Mouse (Mus musculus) heart, embryonic 11.5 days (tissue): ENCODE measurements around the gene Phf13. TPM values are rescaled to one million over a fixed set of nuclear protein-coding genes. Genes with fewer than 3 reads are reported as not detected.

Experiments used
- ATAC-seq: fragments of 200-750 bp; cut with Nextera tagmentation; replicated peaks from 2 replicates; pipeline ENCODE4 v1.8.0; 2017; ENCODE audit warnings: moderate library complexity; ENCODE audit not compliant: insufficient number of reproducible peaks, low FRiP score, low TSS enrichment
- H3K27ac ChIP-seq: fragments of 300-500 bp; sonication (generic); 2 replicates; pipeline ENCODE4 v1.5.1; 2014; ENCODE audit warnings: mild to moderate bottlenecking, low read depth, low read length
- H3K27me3 ChIP-seq: fragments of 300-500 bp; sonication (generic); 2 replicates; pipeline ENCODE4 v1.6.1; 2014; ENCODE audit warnings: mild to moderate bottlenecking, low read length, mixed read lengths; ENCODE audit not compliant: control insufficient read depth, insufficient read depth
- H3K36me3 ChIP-seq: fragments of 300-500 bp; sonication (generic); 2 replicates; pipeline ENCODE4 v1.6.1; 2014; ENCODE audit warnings: mild to moderate bottlenecking, low read length, moderate library complexity, mixed read lengths; ENCODE audit not compliant: control insufficient read depth, insufficient read depth
- H3K4me1 ChIP-seq: fragments of 300-500 bp; sonication (generic); 2 replicates; pipeline ENCODE4 v1.6.1; 2014; ENCODE audit warnings: low read length; ENCODE audit not compliant: control insufficient read depth, insufficient read depth
- H3K4me2 ChIP-seq: fragments of 300-500 bp; sonication (generic); 2 replicates; pipeline ENCODE4 v1.6.1; 2014; ENCODE audit warnings: mild to moderate bottlenecking, moderate library complexity
- H3K4me3 ChIP-seq: fragments of 300-500 bp; sonication (generic); 2 replicates; pipeline ENCODE4 v1.5.1; 2014; ENCODE audit warnings: low read depth, low read length
- H3K9ac ChIP-seq: fragments of 300-500 bp; sonication (generic); 2 replicates; pipeline ENCODE4 v1.6.1; 2014; ENCODE audit warnings: mild to moderate bottlenecking, low read depth, low read length, moderate library complexity
- H3K9me3 ChIP-seq: fragments of 300-500 bp; sonication (generic); replicated peaks from 2 replicates; pipeline ENCODE4 v1.6.1; 2016; ENCODE audit warnings: low read length; ENCODE audit not compliant: control insufficient read depth
- WGBS: fragments of 180-500 bp; shearing (Covaris S2); extraction: QIAGEN DNeasy Blood & Tissue Kit; methylation state at CpG from one replicate; pipeline ENCODE4 v1.1.7; 2014; ENCODE audit not compliant: insufficient replicate concordance; 5-methylcytosine and 5-hydroxymethylcytosine counted together
- polyA plus RNA-seq: library from polyadenylated mRNA; unstranded; fragments of >200 nt; fragmentation: Nextera tagmentation; extraction: Ambion mirVana; gene quantifications from 2 replicates; pipeline ENCODE4 v1.2.1, GENCODE M21; 2014

Gene Phf13
- polyA plus RNA-seq, 1 experiment from 2014 or later: 14.3 TPM

DNA sequence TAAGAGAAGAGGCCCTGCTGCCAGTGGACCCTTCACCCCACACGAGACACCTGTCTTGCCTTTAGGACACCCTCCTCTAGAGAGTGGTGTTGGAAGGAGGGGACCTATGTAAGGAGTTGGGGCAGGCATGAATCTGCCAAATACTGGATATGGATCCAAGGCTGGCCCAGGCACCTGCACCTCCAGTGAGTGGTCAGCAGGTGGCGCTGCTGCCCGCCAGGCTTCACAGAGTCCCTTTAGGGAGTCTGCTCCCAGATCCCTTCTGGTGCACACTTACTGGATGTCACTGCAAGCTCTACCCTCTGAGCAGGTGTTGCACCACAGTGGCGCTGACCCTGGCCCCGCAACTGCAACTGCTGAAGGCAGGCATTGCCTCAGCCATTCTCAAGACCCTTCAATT lies 14.7 kb downstream of the Phf13 start:
- no peaks in the 10 kb centered on the region for H3K9me3 ChIP-seq
- WGBS: 14% methylated on average over 5 of the region's 5 CpGs
- H3K27ac ChIP-seq: no peak overlapping the region
- no peak overlapping the region for H3K4me2 ChIP-seq
- peak; percentile 27; the same call in 1 of the 2 replicates for ATAC-seq
- no peak overlapping the region for H3K9ac ChIP-seq
- H3K27me3 ChIP-seq: no peaks in the 10 kb centered on the region
- no peak overlapping the region for H3K4me3 ChIP-seq
- H3K36me3 ChIP-seq: peaks cover 12% of the 10 kb centered on the region
- H3K4me1 ChIP-seq: peaks cover 10% of the 10 kb centered on the region

DNA sequence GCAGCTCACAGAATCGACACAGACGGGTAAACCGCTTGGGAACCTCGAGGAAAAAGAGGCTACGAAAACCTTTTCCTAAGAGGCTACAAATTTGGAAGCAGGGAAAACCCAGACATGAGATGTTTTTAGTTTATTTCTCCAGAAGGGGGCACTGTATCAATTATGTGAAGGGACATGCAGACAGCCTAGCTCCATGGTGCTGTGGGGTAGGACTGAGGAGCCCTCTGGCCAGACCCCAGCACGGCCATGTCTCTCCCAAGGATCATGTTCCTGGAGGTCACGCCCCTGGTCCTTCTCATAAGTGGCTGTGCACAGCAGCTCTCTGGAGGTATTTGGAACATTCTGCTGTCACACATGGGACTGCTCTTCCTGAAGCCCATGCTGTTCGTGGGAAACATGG lies 15.4 kb downstream of the Phf13 start:
- no peaks in the 10 kb centered on the region for H3K27me3 ChIP-seq
- no peak overlapping the region for H3K4me2 ChIP-seq
- H3K27ac ChIP-seq: no peak overlapping the region
- peaks cover 12% of the 10 kb centered on the region for H3K36me3 ChIP-seq
- peaks cover 7% of the 10 kb centered on the region for H3K4me1 ChIP-seq
- no peak for ATAC-seq
- no peaks in the 10 kb centered on the region for H3K9me3 ChIP-seq
- no peak overlapping the region for H3K4me3 ChIP-seq
- no peak overlapping the region for H3K9ac ChIP-seq
- WGBS: 82% methylated on average over 8 of the region's 8 CpGs

DNA sequence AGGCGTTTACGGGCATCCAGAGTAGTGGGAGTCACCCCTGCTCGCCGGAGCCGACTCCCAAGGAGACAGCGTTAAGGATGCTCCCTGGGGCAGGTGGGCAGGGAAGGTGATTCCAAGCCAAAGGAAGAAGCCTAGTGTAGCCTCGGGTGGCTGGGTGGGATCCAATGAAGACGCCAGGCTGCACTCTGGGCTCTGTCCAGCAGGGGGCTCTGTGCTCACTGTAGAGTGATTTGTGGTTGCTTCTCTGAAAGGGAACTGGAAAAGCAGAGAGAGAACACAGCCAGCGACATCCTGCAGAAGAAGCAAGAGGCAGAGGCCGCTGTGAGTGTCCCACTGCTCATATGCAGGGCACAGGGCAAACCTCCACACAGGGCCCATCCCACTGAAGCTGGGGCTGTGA lies 18.3 kb downstream of the Phf13 start:
- Histone ChIP-seq H3K4me2 (no peak overlapping the region), H3K27me3 (no peaks in the 10 kb centered on the region), H3K4me3 (no peak overlapping the region), H3K9me3 (no peaks in the 10 kb centered on the region), H3K36me3 (peaks cover 35% of the 10 kb centered on the region), H3K27ac (no peak overlapping the region), H3K4me1 (peaks cover 2% of the 10 kb centered on the region; the same call in 1 of the 2 replicates), H3K9ac (no peak overlapping the region)
- 48% methylated on average over 10 of the region's 10 CpGs for WGBS
- ATAC-seq: no peak

DNA sequence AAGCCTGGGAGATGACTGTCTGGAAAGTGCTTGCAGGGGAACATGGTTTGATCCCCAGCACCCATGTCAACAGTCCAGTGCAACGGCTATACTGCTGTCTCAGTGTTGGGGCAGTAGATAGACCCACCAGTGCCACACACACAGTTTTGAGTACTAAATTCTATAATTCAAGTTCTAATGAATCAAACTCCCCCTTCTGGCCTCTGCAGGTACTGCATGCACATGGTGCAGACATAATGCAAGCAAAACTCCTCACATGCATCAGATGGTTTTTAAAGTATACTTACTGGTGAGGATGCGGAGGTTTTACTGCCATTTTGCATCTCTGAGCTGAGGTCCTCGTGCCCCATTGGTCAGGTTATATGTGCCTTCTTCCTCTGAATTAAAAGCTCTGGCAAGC lies 20.6 kb downstream of the Phf13 start:
- WGBS: 89% methylated on average over 3 of the region's 3 CpGs
- H3K4me3 ChIP-seq: no peak overlapping the region
- no peak overlapping the region for H3K27ac ChIP-seq
- ATAC-seq: no peak
- H3K9me3 ChIP-seq: no peaks in the 10 kb centered on the region
- no peak overlapping the region for H3K4me2 ChIP-seq
- H3K9ac ChIP-seq: no peak overlapping the region
- H3K4me1 ChIP-seq: peaks cover 7% of the 10 kb centered on the region
- H3K36me3 ChIP-seq: peaks cover 38% of the 10 kb centered on the region
- H3K27me3 ChIP-seq: no peaks in the 10 kb centered on the region

DNA sequence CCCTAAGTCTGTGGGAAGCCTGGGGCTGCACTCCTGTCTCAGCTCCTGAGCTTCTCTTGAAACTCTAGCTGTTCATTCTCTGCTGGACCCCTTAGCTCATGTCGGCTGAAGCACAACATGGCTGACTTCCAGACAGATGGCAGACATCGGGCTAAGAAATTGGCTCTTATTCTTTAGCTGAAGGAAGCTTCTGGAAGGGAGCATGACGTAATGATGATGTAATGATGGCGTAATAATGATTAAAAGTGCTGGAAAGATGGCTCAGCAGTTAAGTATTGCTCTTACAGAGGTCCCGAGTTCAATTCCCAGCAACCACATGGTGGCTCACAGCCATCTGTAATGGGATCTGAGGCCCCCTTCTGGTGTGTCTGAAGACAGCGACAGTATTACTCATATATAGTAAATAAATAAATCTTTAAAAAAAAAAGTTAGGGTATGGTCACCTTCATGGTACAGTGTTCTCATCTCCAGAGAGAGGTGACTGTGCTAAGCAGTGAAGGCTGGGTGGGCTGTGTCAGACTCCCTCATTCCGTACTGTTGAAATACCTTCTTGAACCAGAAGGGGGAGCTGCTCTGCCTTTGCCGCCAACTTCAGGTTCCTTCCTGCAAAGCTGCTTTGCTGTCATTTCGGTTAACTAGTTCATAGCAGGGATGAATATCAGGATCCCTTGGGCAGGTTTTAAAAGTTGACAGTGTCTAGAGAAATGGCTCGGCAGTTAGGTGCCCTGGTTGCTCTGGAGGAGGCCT lies 23.7 kb downstream of the Phf13 start:
- Histone ChIP-seq H3K36me3 (peaks cover 39% of the 10 kb centered on the region), H3K4me3 (no peak overlapping the region), H3K4me2 (no peak overlapping the region), H3K9ac (no peak overlapping the region), H3K9me3 (no peaks in the 10 kb centered on the region), H3K27ac (no peak overlapping the region), H3K4me1 (peaks cover 4% of the 10 kb centered on the region; the same call in 1 of the 2 replicates), H3K27me3 (no peaks in the 10 kb centered on the region)
- WGBS: 73% methylated on average over 10 of the region's 10 CpGs
- no peak for ATAC-seq

DNA sequence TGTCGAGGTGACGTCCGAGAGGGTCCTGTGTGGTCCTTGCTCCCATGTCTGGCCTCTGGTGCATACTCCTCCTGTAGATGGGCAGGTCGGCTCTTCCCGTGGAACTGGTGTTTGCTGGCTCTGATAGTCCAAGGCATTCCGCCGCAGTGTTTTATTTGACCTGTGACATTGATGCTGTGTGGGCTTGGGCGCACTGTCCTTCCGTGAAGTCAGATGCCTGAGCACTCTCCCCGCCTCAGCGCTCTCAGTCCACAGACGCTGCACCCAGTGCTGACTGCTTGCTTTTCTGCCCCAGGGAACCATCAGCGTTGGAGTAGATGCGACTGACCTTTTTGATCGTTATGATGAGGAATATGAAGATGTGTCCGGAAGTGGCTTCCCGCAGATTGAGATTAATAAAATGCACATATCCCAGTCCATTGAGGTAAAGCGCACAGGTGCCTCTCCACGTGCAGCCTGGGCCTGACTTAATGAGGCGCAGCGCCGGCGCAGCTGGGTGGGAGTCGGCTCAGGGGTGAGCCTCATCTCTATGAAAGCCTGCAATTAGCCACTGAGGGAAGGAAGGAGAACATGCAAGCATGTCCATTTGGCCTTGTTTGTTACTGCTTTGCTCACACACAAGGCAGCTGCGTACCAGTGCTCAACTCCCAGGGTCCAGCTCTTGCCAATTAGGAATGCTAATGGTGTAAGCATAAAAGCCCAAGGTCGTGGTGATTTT lies 27.7 kb downstream of the Phf13 start:
- H3K9me3 ChIP-seq: no peaks in the 10 kb centered on the region
- no peak for ATAC-seq
- H3K4me1 ChIP-seq: peaks cover 4% of the 10 kb centered on the region; the same call in 1 of the 2 replicates
- no peak overlapping the region for H3K4me2 ChIP-seq
- no peaks in the 10 kb centered on the region for H3K27me3 ChIP-seq
- no peak overlapping the region for H3K27ac ChIP-seq
- WGBS: 92% methylated on average over 26 of the region's 26 CpGs
- H3K4me3 ChIP-seq: no peak overlapping the region
- no peak overlapping the region for H3K9ac ChIP-seq
- peaks cover 25% of the 10 kb centered on the region for H3K36me3 ChIP-seq

DNA sequence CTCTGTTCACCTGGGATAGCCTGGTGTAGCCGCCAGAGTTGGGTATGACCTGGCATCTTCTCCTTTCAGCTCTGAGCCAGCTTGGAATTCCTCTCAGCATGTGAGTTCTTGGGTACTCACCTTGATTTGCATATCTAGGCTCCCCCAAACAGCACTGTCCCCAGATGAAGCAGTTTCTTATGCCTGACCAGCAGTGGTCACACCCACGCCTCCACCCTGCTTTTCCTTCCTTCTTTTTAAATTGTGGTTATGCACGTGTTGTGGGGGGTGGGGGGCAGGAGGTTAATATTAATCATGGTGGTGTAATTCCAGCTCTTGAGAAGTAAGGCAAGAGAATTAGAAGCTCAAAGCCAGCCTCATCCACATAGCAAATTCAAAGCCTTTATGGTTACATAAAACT lies 33.2 kb downstream of the Phf13 start:
- 0 out of 2 replicates have a peak overlapping the region, but pooled peaks have one; percentile 24 for H3K27ac ChIP-seq
- H3K27me3 ChIP-seq: no peaks in the 10 kb centered on the region
- no peak overlapping the region for H3K4me2 ChIP-seq
- H3K4me1 ChIP-seq: no peaks in the 10 kb centered on the region
- H3K9ac ChIP-seq: no peak overlapping the region
- 72% methylated on average over 3 of the region's 3 CpGs for WGBS
- peaks cover 23% of the 10 kb centered on the region for H3K36me3 ChIP-seq
- no peaks in the 10 kb centered on the region for H3K9me3 ChIP-seq
- ATAC-seq: no peak
- H3K4me3 ChIP-seq: no peak overlapping the region

DNA sequence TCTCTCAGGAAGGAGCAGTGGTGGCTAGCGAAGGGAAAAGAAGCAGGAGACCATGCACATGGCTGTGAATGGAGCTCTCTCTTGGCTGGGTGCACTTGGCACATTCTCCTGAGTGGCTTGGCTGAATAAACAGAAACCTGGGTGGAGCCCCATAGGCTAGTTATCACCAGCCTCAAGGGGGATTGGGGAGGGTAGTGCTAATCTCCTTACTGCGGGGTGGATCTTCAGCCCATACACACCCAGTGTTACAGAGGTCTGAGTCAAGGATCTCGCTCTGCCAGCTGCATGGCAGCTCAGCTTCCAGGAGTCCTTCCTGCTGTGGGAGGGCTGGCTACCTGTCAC lies 35.6 kb downstream of the Phf13 start:
- Histone ChIP-seq H3K36me3 (peaks cover 23% of the 10 kb centered on the region), H3K4me3 (no peak overlapping the region), H3K9ac (no peak overlapping the region), H3K27ac (peak overlapping the region; percentile 81), H3K27me3 (no peaks in the 10 kb centered on the region), H3K4me2 (no peak overlapping the region), H3K9me3 (no peaks in the 10 kb centered on the region), H3K4me1 (peaks cover 7% of the 10 kb centered on the region)
- 61% methylated on average over 3 of the region's 3 CpGs for whole genome bisulfite sequencing
- peak; percentile 89 for ATAC-seq
